Mouse (Mus musculus): ENCODE measurements around the gene Apba3.

Gene Apba3

GRCm38 (mm10) chr10:81306173-81306668, 39.5 kb downstream of the Apba3 start:
- in situ Hi-C loops (cut with MboI, MseI) = no loop called here

GRCm38 (mm10) chr10:81306837-81307682, 40.3 kb downstream of the Apba3 start:
- in situ Hi-C loops (cut with MboI, MseI) = no loop called here

- in situ Hi-C loops (cut with MboI, MseI) = no loop called here
These were observed 42.8 kb downstream of the Apba3 start for GRCm38 (mm10) chr10:81309571-81309970.

- in situ Hi-C loops (cut with MboI, MseI) = no loop called here
These were observed 46.8 kb downstream of the Apba3 start for GRCm38 (mm10) chr10:81313581-81313980.

GRCm38 (mm10) chr10:81314201-81314600, 47.4 kb downstream of the Apba3 start:
- in situ Hi-C loops (cut with MboI, MseI) = no loop called here

- in situ Hi-C loops (cut with MboI, MseI) = no loop called here
These were observed 48.8 kb downstream of the Apba3 start for GRCm38 (mm10) chr10:81315587-81315986.

GRCm38 (mm10) chr10:81316338-81317060, 49.7 kb downstream of the Apba3 start:
- in situ Hi-C loops (cut with MboI, MseI) = no loop called here

GRCm38 (mm10) chr10:81317273-81317672, 50.5 kb downstream of the Apba3 start:
- in situ Hi-C loops (cut with MboI, MseI) = no loop called here

- in situ Hi-C loops (cut with MboI, MseI) = no loop called here
These were observed 52.0 kb downstream of the Apba3 start for GRCm38 (mm10) chr10:81318589-81319329.

- in situ Hi-C loops (cut with MboI, MseI) = no loop called here
These were observed 52.6 kb downstream of the Apba3 start for GRCm38 (mm10) chr10:81319330-81319699.

GRCm38 (mm10) chr10:81319741-81320549, 53.2 kb downstream of the Apba3 start:
- in situ Hi-C loops (cut with MboI, MseI) = no loop called here

GRCm38 (mm10) chr10:81320550-81321347, 54.0 kb downstream of the Apba3 start, which contains the start of gene Cactin:
Gene Cactin, plus strand, starts transcription at chr10:81321103.
- in situ Hi-C loops (cut with MboI, MseI) = no loop called here

- in situ Hi-C loops (cut with MboI, MseI) = no loop called here
These were observed 54.7 kb downstream of the Apba3 start for GRCm38 (mm10) chr10:81321436-81321835.

- in situ Hi-C loops (cut with MboI, MseI) = no loop called here
These were observed 55.7 kb downstream of the Apba3 start for GRCm38 (mm10) chr10:81322444-81322843.

Data from regulatory T cell (primary cell).